Mouse (Mus musculus) ES-E14 (cell line): ENCODE measurements around the gene Fblim1.

ENCODE experiments used
- CHD2 ChIP-seq: IDR thresholded peaks from 2 replicates; pipeline ENCODE4 v1.6.1; 2014; ENCODE audit warnings: mild to moderate bottlenecking, low read depth, low read length, inconsistent platforms
- HCFC1 ChIP-seq: IDR thresholded peaks from 2 replicates; pipeline ENCODE4 v1.6.1; 2012; ENCODE audit warnings: low read length, inconsistent platforms, borderline replicate concordance; ENCODE audit not compliant: insufficient read depth
- MAFK ChIP-seq: IDR thresholded peaks from 2 replicates; pipeline ENCODE4 v1.6.1; 2014; ENCODE audit warnings: mild to moderate bottlenecking, low read depth, low read length, inconsistent platforms; ENCODE audit not compliant: insufficient read depth
- ZNF384 ChIP-seq: IDR thresholded peaks from 2 replicates; pipeline ENCODE4 v1.6.1; 2012; ENCODE audit warnings: low read depth, low read length, inconsistent platforms

DNA sequence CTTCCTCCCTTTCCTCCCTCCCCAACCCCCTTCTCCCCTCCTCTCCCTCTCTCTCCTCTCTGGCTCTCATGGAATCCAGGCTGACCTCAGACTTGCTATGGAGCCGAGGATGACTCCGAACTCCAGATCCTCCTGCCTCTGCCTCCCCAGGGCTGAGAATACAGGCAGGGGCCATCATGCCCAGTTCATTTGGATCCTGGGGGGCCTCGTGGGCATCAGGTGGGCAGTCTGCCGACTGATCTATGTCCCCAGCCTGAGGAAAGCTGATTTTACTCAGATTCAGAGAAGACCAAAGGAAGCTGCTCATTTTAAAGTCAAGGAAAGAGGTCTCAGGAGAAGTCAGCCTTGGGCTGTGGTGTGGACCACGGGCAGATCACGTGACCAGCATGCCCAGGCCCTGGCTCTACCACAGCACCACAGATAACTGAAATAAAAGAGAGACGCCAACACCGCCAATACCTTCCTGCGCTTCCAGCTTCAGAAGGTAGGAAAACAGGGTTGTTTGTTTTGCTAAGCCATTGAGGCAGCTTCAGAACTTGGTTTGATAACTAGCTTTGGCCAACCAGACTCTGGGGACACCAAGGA is 13.5 kb upstream of the Fblim1 start:
- TF ChIP-seq MAFK (no peak), ZNF384 (no peak), CHD2 (no peak), HCFC1 (no peak)
